Mouse (Mus musculus): ENCODE measurements around the gene Gsto1.

Gsto1 gene

DNA sequence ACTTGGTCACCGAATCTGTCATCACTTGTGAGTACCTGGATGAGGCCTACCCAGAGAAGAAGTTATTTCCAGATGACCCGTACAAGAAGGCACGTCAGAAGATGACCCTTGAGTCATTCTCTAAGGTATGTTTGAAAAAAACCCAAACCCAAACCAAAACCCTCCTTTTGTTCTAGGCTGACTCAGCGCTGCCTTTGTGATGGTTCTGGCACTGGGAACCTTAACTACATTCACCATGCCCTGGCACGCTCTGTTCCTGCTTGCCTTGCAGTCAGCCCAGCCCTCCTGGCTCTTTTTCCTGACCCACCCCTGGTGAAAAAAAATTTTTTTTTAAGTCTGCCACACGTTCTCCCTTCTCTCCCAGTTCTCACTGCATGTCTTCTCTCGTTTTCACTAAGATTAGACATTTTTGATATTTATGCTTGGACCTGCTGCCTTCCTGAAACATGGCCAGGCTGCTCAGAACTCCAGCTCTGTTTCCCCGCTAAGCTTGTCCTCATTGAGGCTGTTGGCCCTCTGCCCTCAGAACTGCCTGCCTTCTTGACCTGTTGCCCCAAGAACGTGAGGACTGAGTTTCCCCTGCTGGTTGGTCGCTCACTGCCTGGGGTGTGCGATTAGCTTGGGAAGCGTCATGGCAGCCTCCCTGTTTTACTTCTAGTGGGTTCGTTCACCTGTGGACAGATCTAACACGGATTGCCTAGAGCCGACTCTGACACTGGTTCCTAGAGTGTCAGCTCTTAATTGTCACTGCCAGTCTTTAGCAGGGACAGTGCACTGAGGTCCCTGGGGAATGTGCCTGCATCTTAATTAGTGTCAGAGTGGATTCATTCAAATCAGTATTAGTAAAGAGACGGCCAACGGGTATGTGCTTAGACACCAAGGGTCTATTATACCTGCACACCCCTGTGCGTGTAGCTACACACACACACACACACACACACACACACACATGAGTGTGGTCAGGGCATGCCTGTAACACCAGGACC lies 3.5 kb downstream of the Gsto1 start:
- DNase-seq (ENCODE audit: low spot score), result no peak

DNA sequence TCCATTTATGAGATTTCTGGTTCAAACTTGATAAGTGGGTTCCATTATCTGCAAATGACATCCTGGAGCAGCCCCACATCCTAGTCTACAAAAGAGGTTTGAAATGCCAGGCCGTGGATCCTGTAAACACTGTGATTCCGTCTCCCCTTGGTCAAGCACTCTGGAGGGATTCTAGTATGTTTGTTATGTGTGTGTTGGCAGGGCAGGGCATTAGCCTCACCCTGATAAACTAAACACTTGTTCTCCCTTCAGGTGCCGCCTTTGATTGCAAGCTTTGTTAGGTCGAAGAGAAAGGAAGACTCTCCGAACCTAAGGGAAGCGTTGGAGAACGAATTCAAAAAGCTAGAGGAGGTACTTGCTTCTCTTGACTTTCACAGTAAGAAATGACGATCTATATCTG lies 4.4 kb downstream of the Gsto1 start:
- no peak for DNase-seq (ENCODE audit: low spot score)

DNA sequence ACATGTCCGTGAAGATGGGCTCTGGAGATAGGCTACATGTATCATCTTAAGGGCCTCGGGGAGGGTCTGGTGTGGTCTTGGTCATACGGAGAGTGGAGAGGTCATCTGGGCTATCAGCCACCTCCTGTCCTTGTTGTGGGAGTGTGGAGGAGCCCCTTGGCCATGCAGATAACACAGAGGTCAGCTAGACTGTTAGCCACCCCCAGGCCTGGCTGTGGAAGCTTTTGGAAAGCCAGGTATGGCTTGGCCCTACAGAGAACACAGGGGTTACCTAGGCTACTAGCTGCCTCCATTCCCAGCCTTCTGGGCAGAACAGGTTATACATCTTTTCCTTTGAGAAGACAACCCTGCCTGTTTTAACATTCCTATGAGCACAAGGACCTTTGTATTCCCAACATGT lies 7.8 kb downstream of the Gsto1 start:
- no peak for DNase-seq (ENCODE audit: low spot score)

DNA sequence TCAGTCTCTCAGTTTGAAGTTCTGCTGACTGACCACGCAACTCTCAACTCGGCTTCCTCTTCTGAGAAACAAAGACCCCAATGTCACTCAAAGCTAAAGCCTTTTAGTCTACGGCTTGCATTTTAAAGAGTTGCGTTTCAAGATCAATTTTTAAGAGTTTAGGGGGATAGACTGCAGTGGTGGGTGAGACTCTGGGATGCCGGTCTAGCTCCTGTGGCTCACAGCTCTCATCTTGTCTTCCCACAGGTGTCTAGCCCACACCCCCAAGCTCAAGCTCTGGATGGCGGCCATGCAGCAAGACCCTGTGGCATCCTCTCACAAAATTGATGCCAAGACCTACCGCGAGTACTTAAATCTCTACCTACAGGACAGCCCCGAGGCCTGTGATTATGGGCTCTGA lies 9.3 kb downstream of the Gsto1 start:
- DNase-seq (ENCODE audit: low spot score), result no peak

DNA sequence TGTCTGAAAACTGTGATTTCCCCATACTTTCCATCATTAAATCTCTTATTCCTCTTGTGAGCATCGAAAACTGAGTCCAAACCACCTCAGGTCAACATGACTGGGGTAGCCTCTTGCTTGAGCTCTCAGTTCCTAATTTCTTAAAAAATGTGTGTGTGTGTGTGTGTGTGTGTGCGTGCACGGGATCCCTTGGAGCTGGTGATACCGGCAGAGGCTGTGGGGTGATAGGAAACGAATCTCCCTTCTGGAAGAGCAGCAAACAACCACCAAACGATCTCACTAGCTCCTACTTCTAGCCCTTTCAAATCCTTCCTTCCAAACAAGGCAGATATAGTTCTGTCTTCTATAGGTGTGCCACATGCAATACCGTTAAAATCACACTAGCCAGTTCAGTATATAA lies 10.0 kb downstream of the Gsto1 start:
- DNase-seq (ENCODE audit: low spot score), result no peak

DNA sequence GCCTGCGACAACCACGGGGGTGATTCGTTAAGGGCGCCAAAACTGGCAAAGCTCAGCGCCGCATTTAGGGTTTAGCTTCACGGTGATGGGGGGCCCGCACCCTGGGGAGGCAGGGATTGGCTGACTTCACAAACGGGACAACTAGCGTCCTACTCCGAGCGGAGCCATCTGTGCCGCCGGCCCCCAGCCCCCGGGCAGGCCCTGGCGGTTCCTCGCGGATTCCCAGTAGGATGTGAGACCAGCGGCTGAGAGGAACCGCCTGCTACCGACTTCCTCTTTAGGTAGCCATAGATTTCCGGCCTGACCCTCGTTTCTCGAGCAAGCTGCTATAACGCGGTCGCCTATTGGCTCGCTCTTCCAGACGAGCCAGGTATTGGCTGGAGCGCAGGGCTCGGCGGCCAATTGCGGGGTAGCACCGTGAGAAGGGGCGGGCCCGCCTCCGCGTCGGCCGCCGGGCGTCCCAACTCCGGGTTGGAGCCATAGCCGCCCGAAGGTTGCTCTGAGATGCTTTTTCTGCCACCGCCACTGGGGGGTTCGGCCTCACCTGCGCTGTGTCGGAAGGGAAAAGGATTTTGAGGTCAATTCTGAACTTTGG lies 10.7 kb downstream of the Gsto1 start, which contains the start of gene Gsto2:
Gene Gsto2, plus strand, starts transcription at position 182 of the 595 bp plus-strand sequence.
- DNase-seq (ENCODE audit: low spot score), result peak; percentile 95

DNA sequence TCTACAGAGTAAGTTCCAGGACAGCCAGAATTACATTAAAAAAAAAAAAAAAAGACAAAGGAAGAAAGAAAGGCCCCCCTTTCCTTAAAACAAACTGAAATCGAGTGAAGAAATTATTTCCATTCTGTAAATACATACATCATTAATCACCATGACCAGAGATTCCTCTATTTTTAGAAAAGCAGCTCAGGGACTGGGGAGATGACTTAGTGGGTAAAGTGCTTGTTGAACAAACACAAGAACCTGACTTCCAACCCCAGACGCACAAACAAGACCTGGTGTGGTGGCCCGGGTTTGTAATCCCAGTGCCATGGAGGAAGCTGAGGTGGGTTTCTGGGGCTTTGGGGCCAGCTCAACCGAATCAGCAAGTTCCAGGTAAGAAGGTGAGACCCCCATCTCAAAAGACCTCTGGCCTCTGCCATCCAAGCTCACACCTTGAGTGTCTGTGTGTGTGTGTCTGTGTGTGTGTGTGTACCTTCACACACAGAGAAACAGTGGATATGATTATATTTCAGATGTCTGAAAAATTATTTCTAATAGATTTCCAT lies 12.9 kb downstream of the Gsto1 start:
- DNase-seq (ENCODE audit: low spot score), result no peak

DNA sequence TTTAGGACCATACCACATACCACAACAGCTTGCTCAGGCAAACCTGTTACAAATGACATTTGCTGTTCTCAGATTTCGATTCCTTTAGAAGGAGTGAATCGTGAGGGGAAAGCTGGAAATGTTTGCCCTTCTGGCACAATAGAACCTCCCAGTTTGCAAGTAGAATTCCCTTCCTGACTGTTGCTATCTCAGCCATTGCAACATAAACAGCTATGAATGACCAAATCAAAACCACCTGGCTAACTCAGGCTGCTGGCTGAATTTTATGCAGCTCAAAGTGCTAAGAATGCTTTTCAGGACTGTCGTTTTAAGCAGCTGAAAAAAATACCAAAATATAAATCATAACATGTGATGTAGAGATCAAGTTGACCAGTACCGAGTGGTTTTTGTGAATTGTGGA lies 14.2 kb downstream of the Gsto1 start:
- DNase-seq (ENCODE audit: low spot score), result no peak

DNA sequence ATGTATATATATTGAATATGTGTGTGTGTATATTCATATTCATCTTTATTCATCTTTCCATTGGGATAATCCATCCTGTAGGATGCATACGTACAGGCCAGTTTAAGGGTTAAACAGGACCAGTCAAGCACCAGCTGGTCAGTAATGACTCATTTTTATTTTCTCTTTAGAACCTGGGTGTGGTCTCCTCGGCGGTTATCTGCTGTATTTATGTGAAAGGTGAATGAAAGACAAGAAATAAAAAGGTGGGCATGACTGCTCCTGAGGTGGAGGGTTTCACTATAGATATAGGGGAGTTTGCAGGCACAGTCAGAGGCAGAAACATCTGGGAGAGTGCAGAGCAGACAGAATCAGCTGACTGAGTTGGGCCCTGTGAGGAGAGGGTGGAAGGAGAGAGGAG lies 14.7 kb downstream of the Gsto1 start:
- no peak for DNase-seq (ENCODE audit: low spot score)

DNA sequence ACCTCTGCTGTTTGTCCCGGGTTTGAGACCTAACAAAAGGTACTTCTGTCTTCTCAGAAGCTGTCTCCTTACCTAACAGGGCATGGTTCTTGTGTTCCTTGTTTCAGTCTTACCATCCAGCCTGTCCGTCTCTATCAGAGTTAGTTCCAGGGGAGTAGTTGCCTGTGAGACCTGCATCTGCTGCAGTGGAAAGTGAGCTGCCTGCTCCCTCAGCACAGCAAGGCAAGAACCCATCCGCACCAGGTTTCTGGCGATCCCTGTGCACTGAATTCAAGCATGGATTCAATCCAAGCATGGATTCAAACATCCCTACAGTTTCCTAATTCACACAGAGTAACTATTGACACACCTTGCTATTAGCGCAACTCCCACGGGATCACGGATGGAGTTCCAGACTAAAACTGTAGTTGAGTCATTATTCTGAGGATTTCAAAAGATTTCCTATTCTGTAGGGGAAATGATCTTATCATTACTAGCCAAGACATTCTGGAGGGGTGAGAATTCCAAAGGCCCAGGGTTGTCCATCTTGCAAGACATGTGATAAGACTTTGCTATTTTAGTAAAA lies 15.4 kb downstream of the Gsto1 start:
- no peak for DNase-seq (ENCODE audit: low spot score)

DNA sequence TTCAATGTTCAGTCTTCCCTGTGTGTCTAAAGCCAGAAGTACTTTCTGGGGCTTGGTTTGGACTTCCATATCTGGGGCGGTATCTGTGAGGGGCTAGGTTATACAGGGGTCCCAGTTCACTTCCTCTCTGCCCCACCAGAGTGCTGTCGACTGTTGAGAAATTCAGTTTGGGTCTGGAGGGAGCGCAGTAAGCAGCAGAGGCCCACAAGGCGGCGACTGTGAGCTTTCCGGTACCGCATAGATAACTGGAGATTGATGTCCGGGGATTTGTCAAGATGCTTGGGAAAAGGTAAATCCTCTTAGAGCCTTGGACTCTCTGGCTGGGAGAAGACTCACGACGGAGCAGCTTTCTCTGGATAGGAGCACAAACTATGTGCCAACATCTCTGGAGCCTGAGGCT lies 16.7 kb downstream of the Gsto1 start:
- DNase-seq (ENCODE audit: low spot score), result no peak

DNA sequence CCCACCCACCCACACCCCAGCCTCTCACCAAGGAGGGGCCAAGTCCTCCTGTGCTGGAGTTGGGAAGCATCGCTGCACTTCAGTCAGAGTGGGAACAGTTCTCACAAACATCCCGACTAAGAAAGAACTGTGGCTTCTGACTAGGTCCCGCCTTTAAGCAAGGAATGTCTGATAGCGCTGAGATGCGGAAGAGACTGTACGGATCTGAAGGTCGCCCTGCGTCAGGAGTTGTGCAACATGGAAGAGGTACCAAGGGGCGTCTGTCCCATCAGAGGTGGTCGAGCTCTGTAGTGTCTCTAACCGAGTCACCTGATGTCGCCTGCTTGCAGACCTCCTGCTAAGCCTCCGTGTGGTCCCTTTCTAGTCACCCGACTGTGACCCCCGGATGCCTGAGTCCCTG lies 21.5 kb downstream of the Gsto1 start:
- DNase-seq (ENCODE audit: low spot score), result no peak

DNA sequence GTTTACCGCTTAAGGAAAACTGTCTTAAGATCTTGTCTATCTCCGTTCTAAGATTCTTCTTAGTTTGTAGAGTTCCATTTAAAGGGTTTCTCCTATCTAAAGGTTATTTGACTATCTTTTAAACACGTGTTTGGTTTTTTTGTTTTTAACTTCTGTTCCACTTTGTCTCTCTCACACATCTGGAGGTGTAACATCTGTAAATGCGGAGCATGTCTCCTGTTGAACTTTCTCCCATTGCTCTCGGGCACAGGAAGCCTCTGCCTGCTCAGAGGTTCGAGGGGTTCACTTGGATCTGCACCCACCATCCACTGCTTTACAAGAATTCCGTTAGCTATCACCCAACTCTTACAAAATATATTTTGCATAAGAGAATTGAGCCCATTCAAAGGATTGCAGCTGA lies 26.8 kb downstream of the Gsto1 start:
- DNase-seq (ENCODE audit: low spot score), result no peak

DNA sequence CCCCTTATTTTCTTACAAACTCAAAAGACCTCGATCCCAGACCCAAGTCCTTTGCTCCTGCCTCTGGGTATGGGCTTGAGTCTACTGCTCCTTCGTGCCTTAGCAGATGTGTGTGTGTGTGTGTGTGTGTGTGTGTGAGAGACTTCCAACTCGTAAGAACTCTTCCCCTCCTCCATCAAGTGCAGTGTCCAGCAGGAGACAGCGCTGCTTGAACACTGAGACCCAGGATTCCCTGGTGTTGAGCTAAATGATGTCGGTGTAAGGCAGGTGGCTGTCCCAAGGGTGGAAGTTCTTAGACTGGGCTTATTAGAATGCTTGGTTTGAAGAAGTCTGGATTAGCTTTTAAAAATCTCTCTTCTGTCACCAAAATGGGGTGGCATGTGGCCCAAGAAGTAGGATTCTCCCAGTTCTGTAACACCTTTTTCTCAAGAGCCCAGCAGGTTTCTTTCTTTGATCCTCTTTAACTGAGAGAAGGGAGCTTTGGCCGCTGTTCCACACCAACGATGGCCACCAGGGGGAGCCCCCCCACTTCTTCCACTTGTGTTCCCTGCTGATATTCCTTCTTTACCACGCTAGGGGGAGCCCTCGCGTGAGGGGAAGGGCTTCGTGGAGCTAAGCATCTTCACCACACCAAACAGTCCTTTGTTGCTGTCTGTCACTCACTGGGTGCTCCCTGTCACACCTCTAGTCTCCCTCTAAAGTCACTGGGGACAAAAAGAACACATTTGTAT lies 27.5 kb downstream of the Gsto1 start:
- DNase-seq (ENCODE audit: low spot score), result peak; percentile 60

DNA sequence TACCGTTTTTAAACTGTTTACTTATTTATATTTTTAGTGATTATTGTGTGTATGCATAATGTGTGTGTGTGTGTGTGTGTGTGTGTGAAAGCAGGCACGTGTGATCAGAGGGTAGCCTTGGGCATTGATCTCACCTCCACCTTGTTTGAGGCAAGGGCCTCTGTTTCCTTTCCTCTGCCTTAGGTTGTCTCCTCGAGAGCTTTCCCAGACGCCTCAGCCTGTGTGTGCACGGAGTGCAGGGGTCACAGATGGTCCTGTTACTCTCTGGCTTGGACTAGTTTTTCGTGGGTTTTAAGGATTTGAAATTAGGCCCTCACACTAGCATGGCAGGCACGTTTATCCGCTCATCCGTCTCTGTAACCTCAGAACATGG lies 28.1 kb downstream of the Gsto1 start:
- no peak for DNase-seq (ENCODE audit: low spot score)

DNA sequence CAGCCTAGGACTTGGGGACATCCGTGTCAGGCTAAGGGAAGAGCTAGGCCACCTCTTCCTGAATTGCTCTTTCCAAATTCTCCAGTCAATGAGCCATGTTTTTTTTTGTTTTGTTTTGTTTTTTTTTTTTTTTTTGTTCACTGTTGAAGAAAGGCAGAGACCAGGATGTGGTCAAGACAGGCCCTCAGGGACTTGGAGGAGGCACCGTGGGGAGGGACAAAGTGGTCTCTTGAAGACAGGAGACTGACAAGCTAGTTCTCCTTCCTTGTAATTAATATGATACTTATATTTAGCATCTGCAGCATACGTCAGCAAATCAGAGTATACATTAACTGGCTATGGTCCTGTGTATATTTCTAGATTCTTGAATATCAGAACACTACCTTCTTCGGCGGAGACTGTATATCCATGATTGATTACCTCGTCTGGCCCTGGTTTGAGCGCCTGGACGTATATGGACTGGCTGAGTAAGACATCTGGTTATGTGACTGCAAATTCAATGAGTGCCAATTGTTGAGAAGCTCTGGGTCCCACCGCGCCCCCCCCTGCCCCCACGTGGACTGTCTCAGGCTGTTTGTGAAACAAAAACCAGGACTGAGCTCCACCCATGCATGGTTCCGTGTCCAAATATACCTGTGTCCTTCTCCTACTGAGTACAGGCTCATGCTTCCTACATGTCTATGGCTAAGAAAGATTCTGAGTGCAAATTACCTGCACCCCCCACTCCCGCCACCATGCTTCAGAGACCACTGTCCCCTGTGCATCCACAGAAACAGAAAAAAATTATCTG lies 29.7 kb downstream of the Gsto1 start:
- DNase-seq (ENCODE audit: low spot score), result no peak

DNA sequence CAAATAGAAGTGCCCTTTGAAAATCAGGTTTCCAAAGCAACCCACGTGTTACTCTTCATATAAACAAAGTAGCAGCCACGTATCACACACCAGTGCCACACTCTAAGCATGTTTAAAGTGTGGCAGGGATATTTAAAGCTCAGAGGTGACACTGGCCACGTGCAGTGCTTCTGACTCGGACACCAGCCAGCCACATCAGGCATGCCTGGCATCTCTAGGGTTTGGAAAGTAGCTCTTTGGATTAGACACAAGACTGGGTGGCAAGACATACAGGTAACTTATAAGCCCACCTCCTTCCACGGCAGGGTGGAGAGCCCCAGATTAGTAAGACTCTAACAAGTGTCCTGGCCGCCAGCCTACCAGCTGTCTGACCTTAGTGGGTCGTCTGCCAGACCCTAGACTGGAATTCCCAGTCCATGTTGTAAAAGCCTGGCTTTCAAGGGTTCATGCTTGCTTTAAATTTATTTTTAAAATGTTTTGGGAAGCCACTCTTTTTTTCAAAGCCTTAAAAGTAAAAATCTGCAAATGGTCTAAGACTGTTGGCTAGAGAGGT lies 30.5 kb downstream of the Gsto1 start:
- DNase-seq (ENCODE audit: low spot score), result no peak

DNA sequence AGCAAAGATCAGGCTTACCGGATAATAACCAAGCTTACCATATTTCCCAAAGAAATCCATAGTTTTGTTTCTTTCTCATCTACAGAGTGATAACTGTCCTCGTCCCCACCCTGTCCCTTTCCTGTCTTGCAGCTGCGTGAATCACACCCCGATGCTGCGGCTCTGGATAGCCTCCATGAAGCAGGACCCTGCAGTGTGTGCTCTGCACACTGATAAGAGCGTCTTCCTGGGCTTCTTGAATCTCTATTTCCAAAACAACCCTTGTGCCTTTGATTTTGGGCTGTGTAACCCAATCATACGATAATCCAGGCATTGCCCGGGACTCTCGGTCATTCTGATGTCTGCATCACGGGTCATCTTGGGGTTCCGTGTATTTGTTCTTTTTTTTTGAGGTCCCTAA lies 31.1 kb downstream of the Gsto1 start:
- no peak for DNase-seq (ENCODE audit: low spot score)

DNA sequence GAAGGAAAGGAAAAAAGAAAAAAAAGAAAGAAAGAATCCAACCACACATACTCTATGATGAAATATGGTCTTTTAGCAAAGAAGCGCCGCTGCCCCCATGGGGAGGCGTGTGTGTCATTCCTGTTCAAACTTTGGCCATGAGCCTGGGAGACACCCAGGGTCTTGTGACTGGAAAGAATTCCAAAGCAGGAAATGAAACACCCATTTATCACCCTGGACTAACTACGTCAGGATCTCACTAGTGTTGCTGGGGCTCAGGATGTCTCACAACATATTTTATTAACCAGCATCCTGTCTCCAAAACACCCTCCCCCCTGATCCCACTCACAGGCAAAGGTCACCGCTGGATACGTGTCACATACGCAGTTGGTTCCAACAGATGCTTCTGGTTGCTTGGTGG lies 31.8 kb downstream of the Gsto1 start:
- no peak for DNase-seq (ENCODE audit: low spot score)

DNA sequence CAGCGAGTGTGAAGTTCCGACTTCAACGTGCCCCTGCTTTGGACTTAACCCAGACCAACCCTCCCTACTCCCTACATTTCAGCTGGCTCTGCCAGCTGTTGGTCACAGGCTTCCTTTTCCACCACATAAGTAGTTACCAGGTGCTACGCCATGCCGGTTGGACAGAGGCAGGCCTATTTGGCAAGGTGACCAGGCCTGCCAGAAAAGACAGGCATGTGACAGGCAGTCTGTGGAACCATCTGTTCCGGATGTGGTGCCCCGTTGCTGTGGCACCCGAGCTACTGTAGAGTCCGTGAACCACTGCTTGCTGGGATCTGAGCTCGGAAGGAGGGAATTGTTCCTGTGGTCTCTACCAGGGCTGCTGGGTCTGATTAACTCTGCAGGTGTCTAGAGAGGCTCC lies 32.6 kb downstream of the Gsto1 start:
- no peak for DNase-seq (ENCODE audit: low spot score)

DNA sequence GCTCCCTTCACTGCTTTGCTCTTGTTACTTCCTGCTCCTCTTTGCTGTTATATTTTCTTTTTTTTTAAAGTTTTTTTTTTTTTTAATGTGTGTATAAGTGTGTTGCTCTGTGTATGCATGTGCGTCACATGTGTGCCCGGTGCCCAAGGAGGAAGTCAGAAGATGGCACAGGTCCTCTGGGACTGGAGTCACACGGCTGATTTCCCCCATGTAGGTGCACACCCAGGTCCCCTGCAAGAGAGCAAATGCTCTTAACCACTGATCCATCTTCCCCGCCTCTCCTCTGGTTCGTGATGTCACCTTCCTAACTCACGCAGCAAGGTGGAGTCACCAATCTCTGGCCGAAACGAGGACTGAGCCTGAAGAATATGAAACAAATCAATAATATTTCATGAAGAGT lies 33.3 kb downstream of the Gsto1 start:
- no peak for DNase-seq (ENCODE audit: low spot score)
